Mouse (Mus musculus): Measurements from ENCODE around the gene Adam19. TPM values are rescaled to one million over a fixed set of nuclear protein-coding genes. Genes with fewer than 3 reads are reported as not detected.

Gene Adam19
- polyA plus RNA-seq, 1 experiment from 2014 or later: 24.7 TPM

- 13% methylated on average over 13 of the region's 13 CpGs for WGBS
- Histone ChIP-seq H3K4me3 (peak overlapping the region; percentile 70), H3K4me2 (peak overlapping the region; percentile 84), H3K36me3 (peaks cover 6% of the 10 kb centered on the region), H3K9me3 (no peaks in the 10 kb centered on the region), H3K27me3 (replicated peaks) (no peaks in the 10 kb centered on the region), H3K27ac (replicated peaks) (peak overlapping the region; percentile 92), H3K4me1 (peaks cover 33% of the 10 kb centered on the region), H3K9ac (peak overlapping the region; percentile 90)
- ATAC-seq (ENCODE audit: extremely low read depth, insufficient number of reproducible peaks, low FRiP score, low TSS enrichment): 0 out of 2 replicates have a peak, but pooled peaks have one; percentile 2
These were observed 589 bp upstream of the Adam19 start for GRCm38 (mm10) chr11:46054911-46055895.

- Histone ChIP-seq H3K4me1 (peaks cover 47% of the 10 kb centered on the region), H3K27ac (replicated peaks) (peak overlapping the region; percentile 92), H3K4me3 (peak overlapping the region; percentile 70), H3K9me3 (no peaks in the 10 kb centered on the region), H3K27me3 (replicated peaks) (no peaks in the 10 kb centered on the region), H3K4me2 (peak overlapping the region; percentile 84), H3K36me3 (peaks cover 22% of the 10 kb centered on the region), H3K9ac (peak overlapping the region; percentile 90)
- ATAC-seq (ENCODE audit: extremely low read depth, insufficient number of reproducible peaks, low FRiP score, low TSS enrichment): no peak
- 1% methylated on average over 25 of the region's 25 CpGs for WGBS
These were observed 1.1 kb downstream of the Adam19 start for GRCm38 (mm10) chr11:46056770-46057411.

- H3K27me3 ChIP-seq (replicated peaks): no peaks in the 10 kb centered on the region
- ATAC-seq (ENCODE audit: extremely low read depth, insufficient number of reproducible peaks, low FRiP score, low TSS enrichment): no peak
- peak overlapping the region; percentile 84 for H3K4me2 ChIP-seq
- H3K9ac ChIP-seq: peak overlapping the region; percentile 90
- no peaks in the 10 kb centered on the region for H3K9me3 ChIP-seq
- peak overlapping the region; percentile 70 for H3K4me3 ChIP-seq
- peak overlapping the region; percentile 92 for H3K27ac ChIP-seq (replicated peaks)
- peaks cover 58% of the 10 kb centered on the region for H3K4me1 ChIP-seq
- peaks cover 33% of the 10 kb centered on the region for H3K36me3 ChIP-seq
- 18% methylated on average over 9 of the region's 9 CpGs for WGBS
These were observed 2.2 kb downstream of the Adam19 start for GRCm38 (mm10) chr11:46058011-46058410.

- Histone ChIP-seq H3K36me3 (peaks cover 40% of the 10 kb centered on the region), H3K4me1 (peaks cover 68% of the 10 kb centered on the region), H3K27ac (replicated peaks) (no peak overlapping the region), H3K27me3 (replicated peaks) (no peaks in the 10 kb centered on the region), H3K9ac (no peak overlapping the region), H3K4me2 (peak overlapping the region; percentile 84), H3K9me3 (no peaks in the 10 kb centered on the region), H3K4me3 (peak overlapping the region; percentile 70)
- 83% methylated on average over 4 of the region's 4 CpGs for WGBS
- ATAC-seq (ENCODE audit: extremely low read depth, insufficient number of reproducible peaks, low FRiP score, low TSS enrichment): no peak
These were observed 3.1 kb downstream of the Adam19 start for GRCm38 (mm10) chr11:46058916-46059315.

GRCm38 (mm10) chr11:46059887-46060650 is 4.3 kb downstream of the Adam19 start:
- H3K4me3 ChIP-seq: no peak overlapping the region
- no peaks in the 10 kb centered on the region for H3K9me3 ChIP-seq
- ATAC-seq (ENCODE audit: extremely low read depth, insufficient number of reproducible peaks, low FRiP score, low TSS enrichment): no peak
- peak overlapping the region; percentile 45; the same call in 1 of the 2 replicates for H3K27ac ChIP-seq (replicated peaks)
- H3K27me3 ChIP-seq (replicated peaks): no peaks in the 10 kb centered on the region
- 0 out of 2 replicates have a peak overlapping the region, but pooled peaks have one; percentile 24 for H3K9ac ChIP-seq
- peaks cover 49% of the 10 kb centered on the region for H3K36me3 ChIP-seq
- WGBS: 56% methylated on average over 8 of the region's 8 CpGs
- peaks cover 68% of the 10 kb centered on the region for H3K4me1 ChIP-seq
- peak overlapping the region; percentile 13; the same call in 1 of the 2 replicates for H3K4me2 ChIP-seq

GRCm38 (mm10) chr11:46060651-46061020 is 4.8 kb downstream of the Adam19 start:
- no peak for ATAC-seq (ENCODE audit: extremely low read depth, insufficient number of reproducible peaks, low FRiP score, low TSS enrichment)
- Histone ChIP-seq H3K27ac (replicated peaks) (peak overlapping the region; percentile 45; the same call in 1 of the 2 replicates), H3K36me3 (peaks cover 49% of the 10 kb centered on the region), H3K27me3 (replicated peaks) (no peaks in the 10 kb centered on the region), H3K9ac (no peak overlapping the region), H3K9me3 (no peaks in the 10 kb centered on the region), H3K4me2 (0 out of 2 replicates have a peak overlapping the region, but pooled peaks have one; percentile 13), H3K4me3 (no peak overlapping the region), H3K4me1 (peaks cover 68% of the 10 kb centered on the region)
- 57% methylated on average over 5 of the region's 5 CpGs for WGBS

- Histone ChIP-seq H3K27me3 (replicated peaks) (no peaks in the 10 kb centered on the region), H3K9me3 (no peaks in the 10 kb centered on the region), H3K4me2 (0 out of 2 replicates have a peak overlapping the region, but pooled peaks have one; percentile 42), H3K27ac (replicated peaks) (peak overlapping the region; percentile 94), H3K4me3 (no peak overlapping the region), H3K36me3 (peaks cover 60% of the 10 kb centered on the region), H3K9ac (peak overlapping the region; percentile 47), H3K4me1 (peaks cover 79% of the 10 kb centered on the region)
- 53% methylated on average over 6 of the region's 6 CpGs for WGBS
- no peak for ATAC-seq (ENCODE audit: extremely low read depth, insufficient number of reproducible peaks, low FRiP score, low TSS enrichment)
These were observed 6.1 kb downstream of the Adam19 start for GRCm38 (mm10) chr11:46061776-46062445.

- WGBS: 60% methylated on average over 4 of the region's 4 CpGs
- Histone ChIP-seq H3K36me3 (peaks cover 67% of the 10 kb centered on the region), H3K4me2 (peak overlapping the region; percentile 42; the same call in 1 of the 2 replicates)
These were observed 6.8 kb downstream of the Adam19 start for GRCm38 (mm10) chr11:46062569-46062968.

GRCm38 (mm10) chr11:46062993-46063731 is 7.4 kb downstream of the Adam19 start:
- Histone ChIP-seq H3K9me3 (no peaks in the 10 kb centered on the region), H3K9ac (peak overlapping the region; percentile 62), H3K4me3 (no peak overlapping the region), H3K27ac (replicated peaks) (peak overlapping the region; percentile 94), H3K4me1 (peaks cover 81% of the 10 kb centered on the region), H3K36me3 (peaks cover 69% of the 10 kb centered on the region), H3K4me2 (peak overlapping the region; percentile 42), H3K27me3 (replicated peaks) (no peaks in the 10 kb centered on the region)
- ATAC-seq (ENCODE audit: extremely low read depth, insufficient number of reproducible peaks, low FRiP score, low TSS enrichment): no peak
- 30% methylated on average over 9 of the region's 9 CpGs for WGBS

More at GRCm38 (mm10) chr11:46062569-46062968, 6.8 kb downstream of the Adam19 start:
- Histone ChIP-seq H3K4me1 (peaks cover 85% of the 10 kb centered on the region), H3K4me3 (no peak overlapping the region), H3K27ac (replicated peaks) (peak overlapping the region; percentile 94), H3K9me3 (no peaks in the 10 kb centered on the region), H3K27me3 (replicated peaks) (no peaks in the 10 kb centered on the region), H3K9ac (peak overlapping the region; percentile 62)
- ATAC-seq (ENCODE audit: extremely low read depth, insufficient number of reproducible peaks, low FRiP score, low TSS enrichment): no peak

- no peaks in the 10 kb centered on the region for H3K27me3 ChIP-seq (replicated peaks)
- peak overlapping the region; percentile 26 for H3K4me2 ChIP-seq
- peak overlapping the region; percentile 94 for H3K27ac ChIP-seq (replicated peaks)
- peaks cover 71% of the 10 kb centered on the region for H3K36me3 ChIP-seq
- no peaks in the 10 kb centered on the region for H3K9me3 ChIP-seq
- H3K4me1 ChIP-seq: peaks cover 88% of the 10 kb centered on the region
- no peak overlapping the region for H3K4me3 ChIP-seq
- WGBS: 41% methylated on average over 8 of the region's 8 CpGs
- H3K9ac ChIP-seq: peak overlapping the region; percentile 66
- no peak for ATAC-seq (ENCODE audit: extremely low read depth, insufficient number of reproducible peaks, low FRiP score, low TSS enrichment)
These were observed 9.0 kb downstream of the Adam19 start for GRCm38 (mm10) chr11:46064767-46065166.
